Mouse (Mus musculus): ENCODE data around the gene Syt3.
A peak's percentile ranks its signal among the peaks of the same experiment; 100 is the strongest.

The Syt3 gene

DNA sequence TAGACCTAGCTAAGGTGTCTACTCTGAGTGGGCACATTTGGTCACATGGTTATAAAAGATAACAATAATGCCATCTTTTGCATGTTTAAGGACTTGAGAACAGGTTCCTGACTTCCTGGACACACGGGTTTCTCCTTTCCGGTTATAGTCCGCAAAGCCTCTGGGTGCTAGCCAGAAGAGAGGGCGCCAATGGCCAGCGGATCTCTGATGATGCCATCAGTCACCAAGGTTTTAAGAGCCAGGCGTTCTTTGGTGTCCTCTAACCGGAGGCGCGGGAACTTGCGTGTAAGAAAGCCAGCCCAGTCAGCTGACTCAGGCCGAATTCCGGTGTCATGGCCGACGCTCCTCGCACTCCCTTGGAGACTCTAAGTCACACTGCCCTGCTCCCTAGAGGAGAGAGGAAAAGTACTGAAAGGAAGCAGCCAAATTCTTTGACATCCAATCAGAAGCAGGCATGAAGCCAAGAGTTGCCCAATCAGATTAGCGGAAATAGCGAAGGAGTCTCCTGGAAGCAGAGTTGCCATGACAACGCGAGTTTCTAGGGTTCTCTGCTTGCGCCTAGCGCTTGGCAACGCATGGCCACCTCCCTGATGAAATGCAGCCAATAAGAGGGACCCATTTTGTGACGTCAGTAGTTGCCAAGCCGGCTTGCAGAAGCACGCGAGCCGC, 21.6 kb downstream of the Syt3 start:
- DNase-seq (ENCODE audit: low read depth, low spot score): peak; percentile 99

DNA sequence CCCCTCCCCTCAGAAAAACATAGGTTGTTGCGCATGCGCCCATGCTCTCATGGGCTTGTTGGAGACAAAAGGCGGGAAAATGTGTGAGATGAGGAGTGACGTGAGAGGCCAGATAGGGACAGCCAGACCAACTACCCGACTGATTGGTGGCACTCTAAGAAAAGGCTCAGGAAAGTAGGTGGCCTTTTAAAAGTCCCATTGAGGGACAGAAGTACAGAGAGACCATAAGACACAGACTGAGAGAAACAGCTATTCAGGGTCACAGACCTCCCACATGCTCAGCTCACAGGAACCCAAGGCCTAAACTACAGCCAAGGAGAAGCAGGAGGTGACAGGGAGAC, 22.1 kb downstream of the Syt3 start:
- DNase-seq (ENCODE audit: low read depth, low spot score): no peak

DNA sequence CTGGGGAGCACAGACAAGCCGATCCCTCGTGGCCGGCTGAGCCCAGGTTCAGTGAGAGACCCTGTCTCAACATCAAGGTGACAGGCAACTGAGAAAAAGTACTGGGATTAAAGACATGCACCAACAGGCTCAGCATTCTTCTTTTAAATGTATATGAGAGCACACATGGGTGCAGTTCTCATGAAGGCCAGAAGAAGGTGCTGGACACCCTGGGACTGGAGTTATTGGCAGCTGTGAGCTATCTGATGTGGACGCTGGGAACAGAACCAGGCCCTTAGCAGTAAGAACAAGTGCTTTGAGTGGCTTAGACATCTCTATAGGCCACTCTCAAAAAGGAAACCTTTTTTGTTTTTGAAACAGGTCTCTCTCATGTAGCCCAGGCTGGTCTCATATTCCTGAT, 27.2 kb downstream of the Syt3 start:
- no peak for DNase-seq (ENCODE audit: low read depth, low spot score)

DNA sequence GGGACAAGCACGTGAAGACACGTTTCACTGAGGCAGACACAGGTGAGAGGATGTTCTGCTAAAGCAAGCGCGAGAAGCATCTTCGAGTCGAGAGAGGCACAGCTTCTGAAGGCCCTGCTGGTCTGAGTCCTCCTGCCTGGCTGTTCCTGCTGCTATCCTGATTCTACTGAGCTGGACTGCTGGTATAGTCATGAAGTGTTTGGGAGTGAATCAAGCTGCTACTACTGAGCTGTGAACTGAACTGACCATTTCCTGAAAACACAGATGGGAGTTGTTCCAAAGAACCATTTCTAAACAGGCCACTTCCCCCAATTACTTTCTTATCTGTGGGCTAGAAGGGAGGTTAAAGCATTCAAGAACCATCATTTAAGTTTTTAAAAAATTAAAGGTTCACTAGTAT, 29.4 kb downstream of the Syt3 start:
- no peak for DNase-seq (ENCODE audit: low read depth, low spot score)

DNA sequence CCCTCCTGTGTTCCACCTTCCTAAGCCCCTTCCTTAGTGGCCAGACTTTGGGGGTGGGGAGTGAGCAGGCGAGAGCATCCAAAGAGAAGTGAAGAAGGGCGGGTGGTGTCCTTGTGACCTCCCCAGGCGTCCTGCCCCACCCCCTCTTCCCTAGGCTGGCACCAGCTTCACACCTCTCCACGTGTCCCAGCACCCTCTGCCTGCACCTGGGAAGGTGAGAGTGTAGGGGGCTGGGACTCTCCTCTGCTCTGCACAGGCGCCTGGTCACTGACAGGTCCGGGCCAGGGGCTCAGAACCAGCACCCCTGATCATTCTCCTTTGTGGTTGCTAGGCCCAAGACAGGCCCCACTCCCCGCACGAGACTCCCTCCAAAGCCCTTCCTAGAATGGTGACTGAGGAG, 43.8 kb downstream of the Syt3 start:
- DNase-seq (ENCODE audit: low read depth, low spot score): no peak

DNA sequence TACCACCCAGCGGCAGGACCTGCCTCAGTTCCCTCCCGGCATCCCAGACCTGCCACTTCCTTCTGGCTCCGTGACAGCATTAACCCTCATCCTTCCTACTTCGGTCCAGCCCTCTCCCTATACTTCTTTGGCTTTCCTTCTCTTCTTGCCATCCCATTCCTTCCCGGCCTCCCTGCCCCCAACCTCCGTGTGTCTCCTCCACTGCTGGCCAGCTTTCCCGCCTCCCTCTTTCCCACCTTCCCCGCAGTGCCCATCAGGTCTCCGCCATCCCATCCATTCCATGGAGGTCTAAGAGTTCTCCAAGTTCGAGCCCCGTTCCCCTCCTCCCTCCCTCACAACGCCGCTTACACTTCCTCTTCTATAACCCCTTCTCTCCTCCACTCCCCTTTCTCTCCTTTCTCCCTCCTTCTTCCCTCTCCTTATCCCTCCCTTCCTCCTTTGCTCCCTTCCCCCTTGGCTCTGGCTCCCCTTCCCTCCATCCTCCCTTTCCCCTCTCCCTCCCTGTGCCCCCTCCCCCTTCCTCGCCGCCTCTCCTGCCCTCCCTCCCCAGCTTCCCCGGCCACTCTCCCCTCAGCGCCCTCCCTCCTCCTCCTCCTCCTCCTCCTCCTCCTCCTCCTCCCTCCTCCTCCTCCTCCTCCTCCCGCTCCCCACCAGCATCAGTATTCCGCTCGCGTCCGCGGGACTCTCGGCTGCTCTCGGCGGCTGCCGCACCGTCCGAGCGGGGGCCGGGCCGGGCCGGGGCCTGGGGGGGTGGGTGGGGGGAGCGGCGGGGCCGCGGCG, 44.5 kb downstream of the Syt3 start:
- no peak for DNase-seq (ENCODE audit: low read depth, low spot score)

DNA sequence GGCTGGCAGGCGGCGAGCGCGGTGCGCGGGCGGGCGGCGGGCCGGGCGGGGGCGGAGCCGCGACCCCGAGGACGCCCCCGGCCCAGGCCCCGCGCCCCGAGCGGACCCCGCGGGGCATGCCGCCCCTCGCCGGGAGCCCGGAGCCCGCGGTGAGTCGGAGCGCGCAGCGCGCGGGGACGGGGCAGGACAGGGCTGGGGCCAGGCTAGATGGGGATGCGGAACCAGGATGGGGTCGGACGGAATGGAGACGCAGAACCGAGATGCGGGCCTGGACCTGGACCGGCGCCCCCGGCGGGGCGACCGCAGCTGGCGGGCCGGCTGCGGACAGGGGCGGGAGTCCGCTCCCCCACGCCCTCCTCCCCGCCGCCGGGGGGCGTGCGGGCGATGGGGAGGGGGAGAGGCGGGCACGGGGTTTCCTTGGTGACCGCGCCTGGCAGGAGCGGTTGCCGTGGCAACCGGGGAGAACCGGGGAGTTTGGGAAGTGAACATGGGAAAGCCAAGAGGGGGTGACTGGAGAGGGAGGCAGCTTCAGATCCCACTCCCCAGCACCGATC, 45.1 kb downstream of the Syt3 start, which contains the start of gene Lrrc4b:
TSS of gene Lrrc4b (plus strand) at position 51 of the 554 bp plus-strand sequence.
- no peak for DNase-seq (ENCODE audit: low read depth, low spot score)

DNA sequence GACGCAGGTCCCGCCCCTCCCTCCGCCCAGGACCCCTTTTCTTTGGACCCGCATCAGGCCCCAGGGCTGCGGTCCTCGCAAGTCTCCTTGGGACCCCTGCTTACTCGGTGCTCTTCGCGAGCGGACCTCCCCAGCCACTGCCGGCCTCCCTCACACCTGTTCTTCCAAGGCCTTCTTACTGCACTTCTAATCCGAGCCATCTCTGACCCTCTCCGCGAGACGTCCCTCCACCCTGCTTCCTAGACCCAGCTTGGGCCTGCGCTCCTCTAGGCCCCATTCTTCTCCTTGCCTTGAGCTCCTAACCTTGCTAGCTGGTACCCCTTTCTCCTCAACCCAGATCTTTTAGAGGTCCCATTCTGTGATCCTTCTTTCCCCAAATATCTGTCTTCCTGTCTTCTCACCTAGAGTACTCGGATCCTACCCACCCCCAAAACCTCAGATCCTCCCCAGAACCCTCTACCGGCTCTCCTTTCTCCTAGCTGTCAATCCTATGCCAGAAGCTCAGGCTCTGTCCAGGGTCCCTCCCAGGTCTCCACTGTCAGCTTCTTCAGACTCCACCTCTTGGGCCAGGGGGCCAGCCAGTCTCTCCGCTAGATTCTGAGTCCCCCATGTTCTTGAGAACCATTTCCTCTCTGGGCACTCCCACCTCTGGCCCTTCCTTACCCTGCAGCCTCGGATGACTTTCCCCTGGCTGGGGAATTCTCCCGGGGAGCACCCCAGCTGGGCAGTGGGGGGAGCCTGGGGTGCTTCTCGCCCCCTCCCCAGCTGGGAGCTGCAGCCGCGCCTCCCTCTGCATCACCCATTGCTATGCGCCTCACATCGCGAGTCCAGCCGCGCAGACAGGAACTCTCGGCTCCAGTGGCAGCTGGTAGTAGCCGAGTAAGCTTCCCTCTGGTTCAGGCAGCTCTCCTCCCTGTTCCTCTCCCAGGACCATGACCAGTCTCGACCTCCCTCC, 45.9 kb downstream of the Syt3 start:
- DNase-seq (ENCODE audit: low read depth, low spot score): no peak

DNA sequence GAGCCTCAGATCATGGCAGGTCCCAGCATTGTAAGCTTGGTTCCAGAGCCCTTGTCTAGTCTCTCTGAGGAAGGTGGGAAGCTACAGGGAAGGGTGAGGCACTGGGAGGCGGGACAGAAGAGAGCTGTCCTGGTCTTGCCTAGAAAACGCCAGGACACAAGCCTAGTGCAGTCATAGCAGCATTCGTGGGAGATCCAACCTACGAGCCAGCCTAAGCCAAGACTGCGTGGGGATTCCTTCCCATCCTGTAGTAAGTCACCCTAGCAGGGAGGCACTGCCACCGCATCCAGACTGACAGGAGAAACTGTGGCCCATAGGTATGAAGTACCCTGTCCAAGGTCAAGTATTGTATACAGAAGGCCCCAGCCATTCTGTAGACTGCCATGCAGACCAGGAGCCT, 48.6 kb downstream of the Syt3 start:
- DNase-seq (ENCODE audit: low read depth, low spot score): no peak

DNA sequence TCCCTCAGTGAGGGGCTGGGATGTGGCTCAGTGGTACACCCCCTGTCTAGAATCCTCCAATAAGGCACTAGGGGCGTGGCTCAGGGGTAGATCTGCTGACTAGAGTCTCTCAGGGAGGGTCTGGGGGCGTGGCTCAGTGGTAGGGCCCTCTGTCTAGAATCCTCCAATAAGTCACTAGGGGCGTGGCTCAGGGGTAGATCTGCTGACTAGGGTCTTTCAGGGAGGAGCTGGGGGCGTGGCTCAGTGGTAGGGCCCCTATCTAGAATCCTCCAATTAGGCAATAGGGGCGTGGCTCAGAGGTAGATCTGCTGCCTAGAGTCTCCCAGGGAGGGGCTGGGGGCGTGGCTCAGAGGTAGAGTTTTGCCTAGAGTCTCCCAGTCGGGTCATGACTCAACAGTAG, 49.5 kb downstream of the Syt3 start:
- DNase-seq (ENCODE audit: low read depth, low spot score): peak; percentile 57

DNA sequence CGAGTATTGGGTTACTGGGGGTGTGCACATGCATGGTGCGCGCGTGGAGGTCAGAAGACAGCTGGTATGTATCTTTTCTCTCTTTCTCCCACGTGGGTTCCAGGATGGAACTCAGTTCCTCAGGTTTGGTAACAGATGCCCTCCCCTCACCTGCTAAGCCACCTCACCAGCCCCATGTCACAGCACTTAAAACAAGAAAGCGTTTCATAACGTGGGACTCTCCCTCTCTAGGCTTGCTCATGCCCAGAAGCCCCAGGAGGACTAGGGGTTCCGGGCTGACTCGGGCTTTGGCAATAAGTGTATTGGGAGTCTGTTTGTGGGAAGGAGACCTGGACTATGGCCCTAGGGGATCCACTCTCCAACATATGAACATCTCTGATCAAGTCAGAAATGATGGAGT, 50.2 kb downstream of the Syt3 start:
- DNase-seq (ENCODE audit: low read depth, low spot score): no peak

DNA sequence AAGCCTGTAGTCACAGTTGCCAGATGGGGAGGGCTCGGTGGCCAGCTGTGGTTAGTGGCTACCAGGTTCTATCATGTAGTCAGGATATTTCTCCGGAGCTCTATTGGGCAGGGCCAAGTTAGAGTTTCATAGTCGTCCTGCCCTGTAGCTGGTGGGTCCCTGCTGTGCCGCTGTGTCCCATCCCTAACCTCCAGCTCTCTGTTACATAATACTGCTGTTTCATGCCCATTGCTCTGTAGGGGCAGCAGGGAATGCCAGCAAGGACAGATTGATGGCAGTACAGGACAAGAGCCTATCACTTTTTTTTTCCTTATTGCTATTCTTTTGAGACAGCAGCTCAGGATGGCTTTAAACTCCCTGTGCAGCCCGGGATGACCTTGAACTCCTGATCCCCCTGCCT, 51.9 kb downstream of the Syt3 start:
- DNase-seq (ENCODE audit: low read depth, low spot score): no peak

DNA sequence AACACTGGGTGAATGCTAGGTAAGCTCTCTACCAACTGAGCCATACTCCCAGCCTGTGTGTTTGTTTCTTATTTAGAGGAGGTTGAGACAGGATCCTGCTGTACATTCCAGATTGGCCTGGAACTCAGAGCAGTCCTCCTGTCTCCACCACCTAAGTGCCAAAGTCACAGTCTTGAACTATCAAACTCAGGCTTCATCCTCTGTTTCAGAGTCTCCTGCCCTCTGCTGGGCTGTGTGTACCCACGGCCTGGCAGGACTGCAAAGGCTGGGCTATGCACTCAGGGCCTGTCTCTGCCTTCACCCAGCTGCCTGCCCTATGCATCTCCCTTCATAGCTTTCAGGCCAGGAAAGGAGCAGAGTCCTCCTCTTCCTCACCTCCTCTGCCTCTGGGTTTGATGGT, 52.4 kb downstream of the Syt3 start:
- DNase-seq (ENCODE audit: low read depth, low spot score): peak; percentile 11

DNA sequence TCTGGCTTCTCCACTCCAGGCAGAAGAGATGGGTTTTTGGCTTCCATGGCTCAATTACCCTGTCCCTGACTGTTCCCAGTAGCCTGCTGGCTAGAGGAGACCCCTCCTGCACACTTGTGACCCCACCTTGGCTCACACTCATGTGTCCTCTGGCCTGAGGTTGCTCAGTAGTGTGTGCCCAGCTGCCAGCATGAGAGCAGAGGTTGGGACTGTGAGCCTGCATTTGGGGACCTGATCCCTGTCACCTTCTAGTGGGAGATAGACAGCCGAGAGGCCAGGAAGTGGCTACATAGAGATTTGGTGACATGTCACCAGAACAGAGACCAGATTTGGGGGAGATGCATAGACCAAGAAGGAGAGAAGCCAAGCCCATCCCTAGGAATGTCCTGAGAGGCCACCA, 53.3 kb downstream of the Syt3 start:
- DNase-seq (ENCODE audit: low read depth, low spot score): no peak

DNA sequence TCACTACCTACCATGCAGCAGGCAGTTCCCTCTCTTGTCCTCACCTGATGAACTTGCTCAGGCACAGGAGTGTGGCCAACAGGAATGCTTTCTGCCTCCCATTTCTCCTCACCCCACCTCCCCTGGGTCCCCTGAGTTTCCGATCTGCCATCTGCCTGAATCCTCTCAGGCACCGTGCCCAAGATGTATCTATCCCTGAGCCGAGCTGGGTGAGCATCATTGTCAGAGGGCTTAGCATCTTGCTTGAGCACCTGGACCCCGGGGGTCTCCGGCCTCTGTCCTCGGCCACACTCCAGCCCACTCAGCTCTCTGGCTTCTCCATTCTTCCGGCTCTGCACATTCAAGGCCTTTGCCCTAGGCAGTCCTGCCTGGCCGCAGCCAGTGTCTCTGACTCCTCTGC, 54.0 kb downstream of the Syt3 start:
- DNase-seq (ENCODE audit: low read depth, low spot score): no peak

DNA sequence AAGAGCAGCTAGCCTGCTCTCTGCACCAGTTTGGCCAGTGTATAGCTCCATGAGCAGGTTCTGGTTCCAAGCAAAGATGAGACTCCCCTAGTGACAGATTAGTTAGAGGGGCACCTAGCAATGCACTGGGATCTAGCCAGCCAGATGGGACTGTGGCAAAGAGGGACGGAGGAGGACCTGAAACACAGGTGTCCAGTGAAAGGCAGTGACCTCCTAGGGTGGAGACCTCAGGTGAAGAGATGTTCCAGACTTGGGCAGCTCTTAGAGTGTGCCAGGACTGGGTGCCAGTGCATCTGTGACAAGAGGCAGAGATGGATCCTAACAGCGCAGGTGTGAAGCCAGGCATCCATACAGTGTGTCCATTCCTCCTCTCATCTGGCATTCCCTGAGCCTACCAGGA, 55.8 kb downstream of the Syt3 start:
- DNase-seq (ENCODE audit: low read depth, low spot score): no peak

DNA sequence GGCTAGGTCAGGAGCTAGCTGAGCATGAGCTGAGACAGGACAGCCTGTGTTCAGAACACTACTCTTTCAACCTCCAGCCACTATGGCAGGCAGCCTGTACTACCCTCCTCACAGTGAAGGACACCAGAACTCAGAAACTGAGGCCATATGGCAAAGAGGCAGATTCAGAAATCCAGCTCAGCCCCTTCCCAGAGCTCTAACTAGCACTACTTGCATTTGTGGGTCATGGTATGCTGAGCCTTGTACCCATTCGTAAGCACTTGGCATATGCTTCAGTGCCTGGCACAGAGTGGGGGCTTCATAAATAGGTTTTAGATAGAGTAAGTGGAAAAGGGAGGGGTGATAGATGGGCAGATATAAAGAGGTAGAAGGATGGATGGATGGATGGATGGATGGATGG, 56.6 kb downstream of the Syt3 start:
- DNase-seq (ENCODE audit: low read depth, low spot score): no peak

DNA sequence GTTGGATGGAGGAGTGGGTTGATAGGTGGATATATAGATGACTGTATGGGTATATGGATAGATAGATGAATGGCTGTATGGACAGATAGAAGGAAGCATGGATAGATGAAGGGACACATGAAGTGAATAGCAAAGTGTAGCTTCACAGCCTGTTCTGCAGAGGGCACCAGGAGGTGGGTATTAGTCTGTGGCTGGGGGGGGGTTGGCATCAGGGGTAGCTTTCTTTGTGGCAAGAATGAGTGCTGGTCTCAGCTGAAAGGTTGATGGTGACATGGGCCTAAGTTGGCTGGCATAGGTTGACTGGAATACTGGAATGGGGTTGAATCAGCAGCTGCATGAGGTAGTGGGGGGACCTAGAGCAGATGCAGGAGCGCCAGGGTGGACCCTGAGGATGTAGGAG, 57.3 kb downstream of the Syt3 start:
- no peak for DNase-seq (ENCODE audit: low read depth, low spot score)

DNA sequence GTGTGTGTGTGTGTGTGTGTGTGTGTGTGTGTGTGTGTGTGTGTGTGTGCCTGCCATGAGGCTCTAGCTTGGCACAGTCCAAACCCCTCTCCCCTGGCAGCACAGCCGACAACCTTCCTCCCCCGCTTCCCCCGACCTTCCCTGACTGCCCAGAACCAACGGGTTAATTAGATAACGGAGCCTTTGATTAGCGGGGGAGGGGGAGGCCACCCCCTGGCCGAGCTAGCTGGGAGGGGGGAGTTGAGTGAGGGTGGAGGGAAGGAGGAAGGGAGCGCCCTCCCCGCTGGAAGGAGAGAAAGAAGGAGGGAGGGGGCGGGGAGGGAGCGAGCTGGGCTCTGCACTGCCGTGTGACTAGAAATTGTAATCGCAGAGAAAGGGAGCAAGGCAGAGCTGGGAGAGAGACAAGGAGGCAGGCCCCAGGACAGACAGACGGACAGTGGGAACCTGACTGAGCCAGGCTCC, 57.8 kb downstream of the Syt3 start:
- DNase-seq (ENCODE audit: low read depth, low spot score): no peak

DNA sequence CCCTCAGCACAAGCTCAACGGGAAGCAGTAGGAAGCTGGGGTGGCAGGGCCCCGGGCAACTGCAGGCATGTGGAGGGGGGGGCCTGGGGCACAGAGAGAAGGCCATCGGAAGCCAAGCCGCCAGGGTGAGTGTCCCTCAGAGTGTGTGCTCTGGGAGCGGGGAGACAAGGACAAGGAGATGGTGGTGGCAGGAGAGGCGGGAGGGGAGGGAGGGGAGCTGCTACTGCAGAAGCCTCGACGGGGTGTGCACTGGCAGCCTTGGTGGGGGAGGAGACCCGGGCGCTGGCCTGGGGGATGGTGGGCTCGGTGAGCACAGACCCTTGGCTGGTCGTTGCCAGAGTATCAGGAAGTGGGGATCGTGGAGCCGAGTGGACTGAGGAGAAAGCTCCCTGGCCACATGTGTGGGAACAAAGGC, 58.5 kb downstream of the Syt3 start:
- DNase-seq (ENCODE audit: low read depth, low spot score): no peak

DNA sequence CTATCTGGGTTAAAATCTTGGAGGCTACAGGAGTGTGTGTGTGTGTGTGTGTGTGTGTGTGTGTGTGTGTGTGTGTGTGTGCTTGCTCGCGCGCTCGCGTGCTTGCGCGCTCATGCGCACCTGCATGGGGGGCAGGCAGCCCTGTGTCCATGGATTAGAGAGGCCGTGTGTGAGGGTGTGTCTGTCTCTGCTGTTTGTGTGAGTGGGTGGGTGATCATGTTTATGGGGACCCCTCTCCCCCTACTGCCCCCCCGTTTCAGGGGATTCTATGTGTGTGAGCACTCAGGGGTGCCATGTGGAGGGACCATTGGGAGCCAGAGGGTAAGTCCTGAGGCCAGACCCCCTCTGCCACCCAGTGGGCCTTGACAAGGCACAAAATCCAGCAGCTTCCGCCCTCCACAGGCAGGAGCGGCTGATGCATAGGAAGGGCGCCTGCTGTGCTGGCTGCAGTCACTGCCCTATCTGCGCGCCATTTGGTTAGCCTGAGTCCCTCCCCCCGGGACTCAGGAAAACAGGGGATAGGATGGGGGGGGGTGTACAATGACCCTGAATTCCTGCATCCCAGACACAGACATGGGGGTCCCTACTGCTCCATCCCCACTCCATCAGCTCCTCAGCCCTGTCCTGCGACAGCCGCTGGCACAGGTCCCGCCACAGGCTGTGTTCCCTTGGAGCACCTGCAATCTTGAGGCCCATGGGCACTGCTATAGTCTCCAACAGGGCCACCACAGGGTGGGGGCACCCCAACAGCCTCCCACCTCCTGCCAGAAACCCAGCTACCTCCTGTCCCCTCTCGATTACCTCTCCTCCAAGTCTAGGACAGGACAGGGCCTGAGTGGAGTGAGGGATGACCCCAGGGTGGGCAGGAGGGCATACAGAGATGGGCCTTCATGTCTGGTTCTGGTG, 59.6 kb downstream of the Syt3 start:
- DNase-seq (ENCODE audit: low read depth, low spot score): no peak

Data from 3T3-L1 (cell line).